Mouse (Mus musculus): ENCODE measurements at regions not wholly inside any gene's neighbourhood (a gene's known extent, or its start where the extent isn't known, plus 50 kb on each side); places are given as distances from the start of the nearest gene placed in this dataset.
A peak's percentile ranks its signal among the peaks of the same experiment; 100 is the strongest.

- 21% methylated on average over 10 of the region's 10 CpGs for WGBS
- no peak overlapping the region for H3K4me3 ChIP-seq
- ATAC-seq (ENCODE audit: low read depth), result no peak
Observed at GRCm38 (mm10) chr2:147846968-147847749, 199.6 kb downstream of the Foxa2 start.

GRCm38 (mm10) chr2:147845256-147845655 lies 201.5 kb downstream of the Foxa2 start:
- no peak overlapping the region for H3K27ac ChIP-seq (replicated peaks)
- peaks cover 33% of the 10 kb centered on the region for H3K27me3 ChIP-seq
- no peaks in the 10 kb centered on the region for H3K4me1 ChIP-seq (replicated peaks)
- WGBS, result 53% methylated on average over 1 of the region's 1 CpGs
- H3K9ac ChIP-seq, result no peak overlapping the region
- no peaks in the 10 kb centered on the region for H3K9me3 ChIP-seq
- H3K36me3 ChIP-seq, result no peaks in the 10 kb centered on the region
- ATAC-seq (ENCODE audit: low read depth), result no peak
- no peak overlapping the region for H3K4me2 ChIP-seq
- H3K4me3 ChIP-seq, result no peak overlapping the region

More at GRCm38 (mm10) chr2:147846968-147847749, 199.6 kb downstream of the Foxa2 start:
- Histone ChIP-seq H3K9me3 (no peaks in the 10 kb centered on the region), H3K36me3 (no peaks in the 10 kb centered on the region), H3K4me1 (replicated peaks) (no peaks in the 10 kb centered on the region), H3K27ac (replicated peaks) (no peak overlapping the region), H3K9ac (no peak overlapping the region), H3K4me2 (no peak overlapping the region), H3K27me3 (peaks cover 39% of the 10 kb centered on the region)

DNA sequence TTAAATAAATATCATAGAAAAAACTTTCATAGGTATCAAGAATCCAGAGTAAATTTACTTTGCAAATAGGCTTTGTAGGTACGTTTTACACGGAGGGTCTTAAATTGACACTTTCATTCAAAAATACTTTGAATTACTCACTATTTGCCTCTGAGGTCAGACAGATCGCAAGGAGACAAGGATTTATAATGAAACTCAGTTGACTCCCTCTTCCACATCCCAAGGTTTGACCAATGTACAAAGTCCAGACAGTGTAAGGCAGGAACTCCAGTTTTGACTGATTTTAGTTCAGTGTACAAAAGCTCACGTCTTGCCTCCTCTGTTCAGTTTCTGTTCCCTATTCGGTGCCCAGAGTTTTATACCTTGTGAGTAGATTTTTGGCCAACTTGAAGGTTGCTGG lies 205.8 kb downstream of the Foxa2 start:
- Histone ChIP-seq H3K4me3 (no peak overlapping the region), H3K27me3 (peaks cover 6% of the 10 kb centered on the region), H3K9ac (no peak overlapping the region), H3K9me3 (no peaks in the 10 kb centered on the region), H3K4me2 (no peak overlapping the region), H3K36me3 (no peaks in the 10 kb centered on the region), H3K4me1 (replicated peaks) (no peaks in the 10 kb centered on the region), H3K27ac (replicated peaks) (no peak overlapping the region)
- 87% methylated on average over 5 of the region's 5 CpGs for WGBS
- no peak for ATAC-seq (ENCODE audit: low read depth)

GRCm38 (mm10) chr2:147838613-147839012 lies 208.2 kb downstream of the Foxa2 start:
- H3K27me3 ChIP-seq, result peaks cover 7% of the 10 kb centered on the region; the same call in 1 of the 2 replicates
- no peak overlapping the region for H3K9ac ChIP-seq
- H3K4me3 ChIP-seq, result no peak overlapping the region
- H3K27ac ChIP-seq (replicated peaks), result no peak overlapping the region
- no peak for ATAC-seq (ENCODE audit: low read depth)
- 80% methylated on average over 4 of the region's 4 CpGs for WGBS
- no peak overlapping the region for H3K4me2 ChIP-seq
- H3K4me1 ChIP-seq (replicated peaks), result no peaks in the 10 kb centered on the region
- H3K9me3 ChIP-seq, result no peaks in the 10 kb centered on the region
- H3K36me3 ChIP-seq, result no peaks in the 10 kb centered on the region

DNA sequence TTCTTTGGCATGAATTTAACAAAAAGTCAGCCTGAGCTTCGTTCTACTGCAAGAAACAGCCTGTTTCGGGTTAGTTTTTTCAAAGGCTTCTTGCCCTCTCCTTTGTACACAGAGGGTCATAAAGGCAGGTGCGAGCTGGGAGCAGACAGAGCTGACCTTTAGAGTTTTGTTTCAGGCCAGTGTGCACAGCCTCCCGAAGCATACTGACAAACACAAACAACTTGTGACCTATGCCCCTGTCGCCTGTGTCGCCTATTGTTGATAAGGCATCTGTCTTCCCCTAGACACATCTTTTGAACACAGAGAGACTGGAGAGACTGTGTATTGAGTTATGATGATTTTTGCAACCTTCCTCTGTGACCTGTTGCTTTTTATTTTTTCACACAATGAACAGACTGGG lies 216.2 kb downstream of the Foxa2 start:
- 6% methylated on average over 6 of the region's 6 CpGs for WGBS
- ATAC-seq (ENCODE audit: low read depth), result no peak
- H3K27ac ChIP-seq (replicated peaks), result no peak overlapping the region
- H3K36me3 ChIP-seq, result no peaks in the 10 kb centered on the region
- no peak overlapping the region for H3K9ac ChIP-seq
- H3K4me1 ChIP-seq (replicated peaks), result no peaks in the 10 kb centered on the region
- H3K4me2 ChIP-seq, result no peak overlapping the region
- no peaks in the 10 kb centered on the region for H3K9me3 ChIP-seq
- no peak overlapping the region for H3K4me3 ChIP-seq
- H3K27me3 ChIP-seq, result peaks cover 26% of the 10 kb centered on the region

DNA sequence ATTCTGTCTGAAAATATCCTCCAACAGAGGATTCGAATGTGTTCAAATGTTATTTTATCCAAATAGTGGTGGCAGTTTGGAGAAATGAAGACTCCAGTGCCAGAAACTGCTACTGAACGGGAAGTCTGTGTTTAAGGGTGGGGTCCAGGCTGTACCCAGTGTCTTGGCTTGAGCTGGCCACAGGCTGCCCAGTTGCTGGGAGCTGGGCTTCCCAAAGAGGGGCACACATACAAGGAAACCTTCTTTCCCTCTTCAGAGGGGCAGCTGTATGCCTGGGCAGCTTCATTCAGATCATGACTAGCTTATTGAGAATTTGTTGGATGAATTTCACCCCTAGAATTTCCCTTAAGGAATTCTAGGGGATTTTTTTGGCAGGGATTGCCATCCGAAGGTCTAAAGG lies 229.8 kb downstream of the Foxa2 start:
- WGBS, result 84% methylated on average over 3 of the region's 3 CpGs
- Histone ChIP-seq H3K9me3 (no peaks in the 10 kb centered on the region), H3K36me3 (no peaks in the 10 kb centered on the region), H3K27me3 (peaks cover 7% of the 10 kb centered on the region; the same call in 1 of the 2 replicates), H3K4me3 (no peak overlapping the region), H3K27ac (replicated peaks) (no peak overlapping the region), H3K4me2 (no peak overlapping the region), H3K9ac (no peak overlapping the region), H3K4me1 (replicated peaks) (no peaks in the 10 kb centered on the region)
- ATAC-seq (ENCODE audit: low read depth), result no peak

DNA sequence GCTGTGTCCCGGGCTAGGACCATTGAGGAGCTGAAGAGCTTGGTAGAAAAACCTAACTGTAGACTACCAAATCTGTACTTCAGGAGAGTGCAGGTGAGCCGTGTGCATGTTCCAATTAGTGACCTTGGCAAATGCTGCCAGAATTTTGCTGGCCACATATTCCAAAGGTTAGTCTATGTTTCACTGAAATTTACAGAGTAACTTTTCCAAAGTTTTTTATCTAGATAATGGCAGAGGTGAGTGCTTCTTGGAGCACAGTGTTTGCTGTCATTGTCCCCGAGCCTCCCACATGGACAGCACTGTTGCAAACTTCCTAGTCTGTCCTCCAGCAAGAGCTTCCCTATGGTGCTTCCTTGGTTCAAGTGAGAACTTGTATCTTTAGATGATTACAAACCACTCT lies 232.5 kb downstream of the Foxa2 start:
- Histone ChIP-seq H3K4me3 (no peak overlapping the region), H3K27ac (replicated peaks) (no peak overlapping the region), H3K4me2 (no peak overlapping the region), H3K9ac (no peak overlapping the region), H3K4me1 (replicated peaks) (no peaks in the 10 kb centered on the region), H3K27me3 (peaks cover 14% of the 10 kb centered on the region), H3K36me3 (no peaks in the 10 kb centered on the region), H3K9me3 (no peaks in the 10 kb centered on the region)
- WGBS, result 76% methylated on average over 3 of the region's 3 CpGs
- ATAC-seq (ENCODE audit: low read depth), result no peak

DNA sequence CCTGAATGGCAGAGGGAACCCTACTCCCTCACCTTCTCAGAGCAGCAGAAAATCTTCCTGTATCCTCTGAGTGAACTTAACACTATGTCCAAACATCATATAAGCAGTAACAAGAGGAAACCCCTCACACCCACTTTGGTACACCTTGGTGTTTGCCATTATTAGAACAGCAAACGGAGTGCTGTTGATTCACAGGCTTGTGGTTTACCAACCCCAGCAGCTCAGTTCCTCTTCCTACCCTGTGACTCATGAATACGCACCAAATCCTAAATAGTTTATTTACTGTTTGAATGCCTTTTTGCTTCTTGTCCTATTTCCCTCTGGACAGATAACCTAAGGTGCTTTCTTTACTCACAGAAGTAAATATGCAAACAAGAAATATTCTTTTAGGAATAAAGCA lies 233.3 kb downstream of the Foxa2 start:
- Histone ChIP-seq H3K27ac (replicated peaks) (no peak overlapping the region), H3K9ac (no peak overlapping the region), H3K36me3 (no peaks in the 10 kb centered on the region), H3K27me3 (peaks cover 21% of the 10 kb centered on the region), H3K4me2 (no peak overlapping the region), H3K4me1 (replicated peaks) (no peaks in the 10 kb centered on the region), H3K4me3 (no peak overlapping the region), H3K9me3 (no peaks in the 10 kb centered on the region)
- 89% methylated on average over 2 of the region's 2 CpGs for WGBS
- ATAC-seq (ENCODE audit: low read depth), result no peak

- no peak overlapping the region for H3K27ac ChIP-seq (replicated peaks)
- 45% methylated on average over 5 of the region's 5 CpGs for WGBS
- no peak for ATAC-seq (ENCODE audit: low read depth)
- H3K27me3 ChIP-seq, result peaks cover 47% of the 10 kb centered on the region
- H3K4me1 ChIP-seq (replicated peaks), result no peaks in the 10 kb centered on the region
- H3K4me2 ChIP-seq, result no peak overlapping the region
- H3K4me3 ChIP-seq, result no peak overlapping the region
- no peaks in the 10 kb centered on the region for H3K36me3 ChIP-seq
- H3K9me3 ChIP-seq, result no peaks in the 10 kb centered on the region
- H3K9ac ChIP-seq, result no peak overlapping the region
Observed at GRCm38 (mm10) chr2:147808036-147808675, 238.6 kb downstream of the Foxa2 start.

GRCm38 (mm10) chr2:147803102-147803501 lies 243.7 kb downstream of the Foxa2 start:
- H3K36me3 ChIP-seq, result no peaks in the 10 kb centered on the region
- H3K4me2 ChIP-seq, result no peak overlapping the region
- H3K27ac ChIP-seq (replicated peaks), result no peak overlapping the region
- no peak overlapping the region for H3K9ac ChIP-seq
- H3K9me3 ChIP-seq, result no peaks in the 10 kb centered on the region
- 35% methylated on average over 4 of the region's 4 CpGs for WGBS
- H3K4me3 ChIP-seq, result no peak overlapping the region
- ATAC-seq (ENCODE audit: low read depth), result no peak
- no peaks in the 10 kb centered on the region for H3K4me1 ChIP-seq (replicated peaks)
- peaks cover 30% of the 10 kb centered on the region for H3K27me3 ChIP-seq

- peaks cover 5% of the 10 kb centered on the region; the same call in 1 of the 2 replicates for H3K27me3 ChIP-seq
- no peak overlapping the region for H3K27ac ChIP-seq (replicated peaks)
- H3K9me3 ChIP-seq, result no peaks in the 10 kb centered on the region
- 81% methylated on average over 8 of the region's 8 CpGs for WGBS
- no peak overlapping the region for H3K4me3 ChIP-seq
- H3K4me2 ChIP-seq, result no peak overlapping the region
- no peaks in the 10 kb centered on the region for H3K36me3 ChIP-seq
- no peak for ATAC-seq (ENCODE audit: low read depth)
- H3K9ac ChIP-seq, result no peak overlapping the region
- H3K4me1 ChIP-seq (replicated peaks), result no peaks in the 10 kb centered on the region
Observed at GRCm38 (mm10) chr2:147791434-147791833, 255.3 kb downstream of the Foxa2 start.

GRCm38 (mm10) chr2:147789877-147790276 lies 256.9 kb downstream of the Foxa2 start:
- WGBS, result 78% methylated on average over 1 of the region's 1 CpGs

More at GRCm38 (mm10) chr2:147789877-147790276, 256.9 kb downstream of the Foxa2 start:
- H3K9ac ChIP-seq, result no peak overlapping the region
- H3K4me2 ChIP-seq, result no peak overlapping the region
- H3K27ac ChIP-seq (replicated peaks), result no peak overlapping the region
- H3K36me3 ChIP-seq, result no peaks in the 10 kb centered on the region
- peaks cover 10% of the 10 kb centered on the region; the same call in 1 of the 2 replicates for H3K27me3 ChIP-seq
- ATAC-seq (ENCODE audit: low read depth), result peak; percentile 56; the same call in 1 of the 2 replicates
- H3K4me1 ChIP-seq (replicated peaks), result no peaks in the 10 kb centered on the region
- no peaks in the 10 kb centered on the region for H3K9me3 ChIP-seq
- no peak overlapping the region for H3K4me3 ChIP-seq
